Mouse (Mus musculus): Measurements from ENCODE around the gene Wnk1. TPM values are rescaled to one million over a fixed set of nuclear protein-coding genes. Genes with fewer than 3 reads are reported as not detected.
A peak's percentile ranks its signal among the peaks of the same experiment; 100 is the strongest.

The Wnk1 gene
- total RNA-seq, 4 experiments from 2014 or later, result 363 to 494 (median 444) TPM

- DNase-seq (ENCODE audit: low spot score), result no peak
These were observed 2.0 kb upstream of the Wnk1 start for GRCm38 (mm10) chr6:120040557-120040857.

DNA sequence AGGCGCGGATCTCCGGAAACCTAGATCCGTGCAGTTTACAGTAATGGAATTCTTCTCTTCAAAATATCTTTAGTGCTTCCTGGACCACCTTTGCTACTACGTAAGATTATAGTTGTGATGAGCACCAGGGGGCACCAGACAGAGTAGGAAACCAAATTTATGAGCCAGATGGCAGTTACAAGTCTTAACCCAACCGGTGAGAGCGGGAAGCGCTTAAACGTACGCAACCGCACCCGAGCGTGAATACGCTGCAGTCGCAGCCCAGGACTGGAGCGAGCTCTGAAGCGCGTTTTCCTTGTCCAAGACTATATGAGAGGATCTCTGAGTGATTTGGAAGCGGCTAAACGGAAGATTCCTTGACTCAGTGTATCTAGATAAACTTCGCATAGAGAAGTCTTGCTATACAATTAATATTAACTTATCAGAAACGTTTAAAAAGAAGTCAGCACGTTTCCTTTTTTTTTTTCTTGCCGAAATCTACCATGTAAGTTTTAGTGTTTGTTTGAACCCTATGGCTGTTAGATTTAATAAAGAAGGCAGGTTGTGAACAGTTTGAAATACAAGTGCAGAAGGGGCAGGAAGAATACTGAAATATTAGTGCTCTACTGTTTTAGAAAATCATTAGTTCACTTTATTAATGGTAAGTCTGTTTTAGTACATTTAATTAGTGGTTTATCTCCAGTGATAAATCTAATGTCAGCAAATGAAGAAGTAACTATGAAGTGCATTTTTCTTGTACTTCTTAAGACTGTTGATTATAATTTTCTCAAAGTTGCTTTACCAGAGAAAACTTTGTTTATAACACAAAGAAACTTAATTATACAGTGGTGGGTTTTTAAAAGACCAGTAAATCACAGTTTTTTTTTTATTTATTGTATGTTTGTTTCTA, 1.4 kb upstream of the Wnk1 start:
- DNase-seq (ENCODE audit: low spot score), result peak; percentile 88

DNA sequence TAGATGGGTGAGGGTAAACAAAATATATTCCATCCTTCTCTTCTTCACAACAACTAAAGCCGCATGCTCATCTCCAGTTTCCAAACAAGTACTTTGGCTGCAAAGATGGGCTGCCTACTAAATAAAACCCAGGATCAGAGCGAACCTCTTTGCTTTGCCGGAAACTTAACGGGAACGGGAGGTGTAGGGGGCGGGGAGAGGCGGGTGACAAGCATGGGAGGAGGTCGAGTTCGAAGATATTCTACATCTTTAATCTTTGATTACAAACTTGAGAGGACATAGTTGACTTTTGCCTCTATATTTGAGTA, 738 bp upstream of the Wnk1 start:
- DNase-seq (ENCODE audit: low spot score), result peak; percentile 62

DNA sequence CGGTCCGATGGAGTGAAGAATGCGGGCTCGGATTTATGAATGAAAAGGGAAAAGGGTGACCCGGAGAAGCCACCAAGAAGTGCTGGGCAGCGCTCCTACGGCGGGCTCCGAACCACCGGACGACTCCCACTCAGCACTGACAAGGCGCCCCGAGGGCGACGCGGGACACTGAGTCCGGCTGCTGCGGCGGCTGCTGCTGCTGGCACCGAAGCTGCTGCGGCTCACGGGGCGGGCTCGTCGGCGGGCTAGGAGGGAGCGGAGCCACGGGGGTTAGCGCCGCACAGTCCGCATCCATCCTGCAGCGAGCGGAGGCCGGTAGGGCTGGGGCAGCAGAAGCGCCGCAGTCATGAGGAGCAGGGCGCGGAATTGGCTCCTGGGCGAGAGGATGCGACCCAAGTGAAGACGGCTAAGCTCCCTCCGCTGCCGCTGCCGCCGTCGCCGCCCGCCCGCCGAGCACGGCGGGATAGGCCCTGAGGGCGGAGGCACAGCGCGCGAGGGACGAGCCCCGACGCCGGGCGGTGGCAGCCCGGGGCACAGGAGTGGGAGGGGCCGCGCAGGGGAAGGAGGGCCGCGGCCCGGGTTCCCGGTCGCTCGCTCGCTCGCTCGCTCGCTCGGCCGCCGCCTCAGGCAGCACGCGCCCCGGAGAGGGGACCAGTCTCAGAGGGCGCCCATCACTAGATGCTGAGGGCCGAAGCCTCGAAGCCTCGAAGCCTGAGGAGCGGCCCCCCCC, 671 bp downstream of the Wnk1 start:
- peak; percentile 49 for DNase-seq (ENCODE audit: low spot score)

DNA sequence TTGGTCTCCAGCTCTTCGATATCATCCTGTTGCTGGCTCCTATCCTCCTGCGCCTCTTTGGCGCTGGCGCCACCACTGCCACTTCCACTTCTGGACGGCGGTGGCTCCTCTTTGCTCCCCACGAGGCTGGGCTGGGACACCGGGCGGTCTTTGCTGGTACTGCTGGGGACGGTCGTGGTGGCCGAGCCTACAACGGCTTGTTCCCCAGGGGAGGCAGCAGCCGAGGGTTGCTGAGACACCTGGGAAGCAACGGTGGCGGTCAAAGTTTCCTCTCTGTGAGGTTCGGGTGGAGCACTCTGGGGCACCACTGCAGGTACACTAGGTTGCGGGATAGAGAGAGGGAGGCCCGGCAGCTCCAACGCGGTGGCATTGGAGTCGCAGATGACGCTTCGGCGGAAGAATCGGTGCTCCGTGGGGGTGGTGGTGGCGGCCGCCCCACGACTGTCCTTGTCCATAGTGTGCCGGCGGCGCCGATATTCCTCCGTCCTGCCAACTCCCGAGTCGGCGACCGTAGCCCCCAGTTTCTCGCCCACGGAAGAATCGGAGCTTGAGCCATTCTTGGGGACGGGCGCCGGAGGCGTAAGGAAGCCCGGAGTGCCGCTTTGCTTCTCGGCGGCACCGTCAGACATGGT, 1.4 kb downstream of the Wnk1 start:
- peak; percentile 47 for DNase-seq (ENCODE audit: low spot score)

GRCm38 (mm10) chr6:120024577-120024976, 13.9 kb downstream of the Wnk1 start:
- no peak for DNase-seq (ENCODE audit: low spot score)

DNA sequence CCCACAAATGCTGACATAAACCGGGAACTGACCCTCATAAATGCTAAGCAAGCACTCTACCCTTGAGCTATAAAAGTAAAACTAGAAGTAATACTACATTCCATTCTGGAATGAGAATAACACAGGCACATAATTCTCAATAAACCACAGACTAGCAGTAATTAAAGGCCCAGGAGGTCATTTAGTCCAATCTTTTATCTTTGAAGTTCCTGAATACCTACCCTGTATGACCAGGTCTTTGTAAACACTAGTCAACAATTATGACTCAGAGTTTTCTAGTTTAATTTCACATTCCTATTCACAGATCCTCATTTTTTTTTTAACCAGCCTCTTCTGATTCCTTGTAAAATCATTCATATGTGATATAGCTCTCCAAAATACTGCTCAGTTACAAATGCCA, 14.7 kb downstream of the Wnk1 start:
- DNase-seq (ENCODE audit: low spot score), result no peak

- no peak for DNase-seq (ENCODE audit: low spot score)
These were observed 16.4 kb downstream of the Wnk1 start for GRCm38 (mm10) chr6:120022042-120022441.

DNA sequence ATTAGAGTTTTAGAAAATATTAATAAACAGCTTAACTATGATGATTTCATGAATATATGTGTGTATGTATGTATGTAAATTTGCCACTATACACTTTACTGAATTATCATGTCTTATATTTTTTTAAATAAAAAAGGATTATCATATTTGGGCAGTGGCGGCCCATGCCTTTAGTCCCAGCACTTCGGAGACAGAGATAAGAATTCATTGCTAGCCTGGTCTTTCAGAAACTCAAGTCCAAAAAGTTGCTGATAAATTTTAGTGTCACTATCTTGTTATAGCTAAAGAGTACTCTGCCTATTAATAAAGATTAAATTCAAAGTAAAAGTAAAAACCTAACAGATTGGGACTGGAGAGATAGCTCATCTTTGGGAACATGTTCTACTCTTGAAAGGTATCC, 18.8 kb downstream of the Wnk1 start:
- no peak for DNase-seq (ENCODE audit: low spot score)

DNA sequence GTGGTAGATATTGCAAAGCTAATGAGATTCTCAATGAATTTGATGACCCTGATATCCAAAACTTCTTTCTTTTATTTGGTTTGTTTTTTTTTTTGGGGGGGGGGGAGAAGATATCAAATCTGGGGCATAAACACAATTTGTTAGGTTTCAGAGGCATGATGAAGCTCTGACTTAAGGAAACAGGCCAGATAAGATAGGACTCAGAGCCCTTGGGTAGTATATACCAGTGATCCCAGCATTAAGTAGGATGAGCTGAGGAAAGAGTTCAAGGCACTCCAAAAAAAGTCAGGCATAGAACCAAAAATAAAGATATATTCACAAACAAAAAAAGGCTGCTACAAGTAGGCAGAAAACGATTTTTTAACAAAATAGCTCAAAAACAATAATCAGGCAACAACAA, 25.3 kb downstream of the Wnk1 start:
- DNase-seq (ENCODE audit: low spot score), result no peak

GRCm38 (mm10) chr6:120011440-120011839, 27.0 kb downstream of the Wnk1 start:
- no peak for DNase-seq (ENCODE audit: low spot score)

DNA sequence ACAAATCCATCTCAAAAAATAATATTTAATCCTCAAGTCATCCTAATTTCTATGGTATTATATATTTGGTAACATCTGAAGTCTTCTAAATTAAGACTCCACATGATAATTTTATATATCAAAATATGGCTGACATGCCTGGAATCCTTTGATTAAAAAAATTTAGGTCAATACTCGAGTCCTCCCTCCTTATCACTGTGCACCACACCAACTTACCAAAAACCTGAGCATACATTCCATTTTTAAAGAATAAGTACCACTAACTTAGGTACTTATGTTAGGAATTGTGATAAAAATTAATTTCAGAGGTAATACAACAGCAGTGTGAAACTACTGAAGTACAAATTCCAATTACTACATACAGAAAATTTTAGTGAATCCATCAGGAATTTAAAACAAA, 27.5 kb downstream of the Wnk1 start:
- DNase-seq (ENCODE audit: low spot score), result no peak

GRCm38 (mm10) chr6:120010535-120010934, 27.9 kb downstream of the Wnk1 start:
- no peak for DNase-seq (ENCODE audit: low spot score)

DNA sequence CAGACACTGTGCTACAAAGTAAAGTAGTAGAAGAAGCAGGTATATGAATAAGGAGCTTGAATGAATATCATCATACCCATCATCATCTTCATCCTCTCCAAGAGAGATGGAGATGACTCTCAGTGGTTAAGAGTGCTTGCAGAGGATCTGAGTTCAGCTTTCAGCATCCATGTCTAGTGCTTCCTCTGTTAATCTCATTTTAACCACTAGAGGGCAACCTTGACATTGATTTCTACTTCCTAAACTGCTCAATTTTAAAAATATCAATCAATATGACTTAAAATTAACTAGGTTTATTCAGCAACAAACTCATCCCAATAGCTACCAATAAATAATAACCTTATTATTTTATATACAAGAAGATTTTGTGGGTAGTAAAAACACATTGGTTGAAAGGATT, 36.8 kb downstream of the Wnk1 start:
- DNase-seq (ENCODE audit: low spot score), result peak; percentile 72

DNA sequence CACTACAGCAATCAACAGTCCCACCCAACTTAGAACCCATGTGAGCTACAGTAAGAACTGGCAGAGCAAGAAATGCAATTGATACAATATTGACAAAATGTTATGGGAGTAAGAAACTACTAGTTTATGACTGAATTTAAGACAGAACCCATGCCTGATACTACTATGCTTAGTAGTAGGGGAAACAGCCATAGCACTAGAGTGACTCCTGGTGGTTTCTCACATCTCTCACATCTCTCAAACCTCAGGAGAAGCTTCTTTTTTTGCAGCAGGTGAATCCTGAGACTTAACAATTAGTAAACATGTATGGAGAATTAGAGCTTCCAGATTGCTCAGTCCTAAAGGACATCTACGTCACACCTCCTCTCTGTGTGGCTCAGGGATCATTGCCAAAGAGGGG, 42.0 kb downstream of the Wnk1 start:
- DNase-seq (ENCODE audit: low spot score), result no peak

DNA sequence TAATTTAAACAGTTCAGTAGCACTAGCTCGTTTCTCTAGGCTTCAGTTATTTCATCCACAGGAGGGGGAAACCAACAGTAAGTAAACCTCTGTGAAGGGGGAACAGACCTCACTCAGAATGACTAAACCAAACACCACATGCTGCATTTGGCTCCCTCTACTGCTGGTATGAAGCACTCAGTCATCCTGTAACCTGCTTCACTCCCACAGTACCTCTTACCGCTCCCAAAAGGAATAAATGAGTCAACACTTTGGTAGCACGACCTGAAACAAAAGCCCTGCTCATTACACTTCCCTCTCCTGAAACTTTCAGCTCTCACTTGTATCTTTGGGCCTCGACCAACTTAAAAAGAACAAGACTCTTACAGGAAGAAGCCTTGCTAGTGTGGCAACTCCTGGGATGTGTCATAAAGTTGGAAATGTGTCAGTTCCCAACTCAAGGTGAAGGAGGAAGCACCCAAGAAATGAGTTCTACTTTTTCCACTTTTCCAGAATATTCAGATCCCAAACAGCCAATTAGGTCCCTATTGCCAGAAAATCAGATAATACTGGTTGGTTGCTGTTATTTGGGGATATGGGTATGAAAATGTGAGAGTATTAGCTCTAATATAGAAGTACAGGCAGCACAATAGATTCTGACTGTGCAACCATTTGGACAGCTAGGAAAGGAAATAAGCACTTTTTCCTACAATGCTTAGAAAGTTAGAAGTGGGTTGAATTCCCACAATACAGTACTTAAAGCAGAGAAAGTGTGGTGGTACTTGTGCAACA, 114.1 kb downstream of the Wnk1 start:
- DNase-seq (ENCODE audit: low spot score), result no peak

- DNase-seq (ENCODE audit: low spot score), result no peak
These were observed 115.9 kb downstream of the Wnk1 start for GRCm38 (mm10) chr6:119922544-119922943.

DNA sequence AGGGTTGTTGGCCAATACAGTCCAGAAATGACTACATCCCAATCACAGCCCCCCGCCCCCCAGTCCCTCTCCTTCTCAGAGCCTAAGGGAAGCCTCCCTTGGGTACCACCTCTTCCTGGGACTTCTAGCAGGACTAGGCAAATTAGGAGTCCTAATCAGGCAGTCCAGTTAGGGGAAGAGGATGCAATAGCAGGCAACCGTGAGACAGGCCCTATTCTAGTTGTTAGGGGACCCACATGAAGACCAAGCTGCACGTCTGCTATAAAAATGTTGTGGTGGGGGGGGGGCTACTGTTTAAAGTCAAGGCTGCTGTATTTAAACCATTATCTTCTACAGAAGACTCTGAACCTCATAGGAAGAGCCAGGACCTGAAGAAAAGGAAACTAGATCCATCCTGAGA, 116.3 kb downstream of the Wnk1 start:
- no peak for DNase-seq (ENCODE audit: low spot score)

DNA sequence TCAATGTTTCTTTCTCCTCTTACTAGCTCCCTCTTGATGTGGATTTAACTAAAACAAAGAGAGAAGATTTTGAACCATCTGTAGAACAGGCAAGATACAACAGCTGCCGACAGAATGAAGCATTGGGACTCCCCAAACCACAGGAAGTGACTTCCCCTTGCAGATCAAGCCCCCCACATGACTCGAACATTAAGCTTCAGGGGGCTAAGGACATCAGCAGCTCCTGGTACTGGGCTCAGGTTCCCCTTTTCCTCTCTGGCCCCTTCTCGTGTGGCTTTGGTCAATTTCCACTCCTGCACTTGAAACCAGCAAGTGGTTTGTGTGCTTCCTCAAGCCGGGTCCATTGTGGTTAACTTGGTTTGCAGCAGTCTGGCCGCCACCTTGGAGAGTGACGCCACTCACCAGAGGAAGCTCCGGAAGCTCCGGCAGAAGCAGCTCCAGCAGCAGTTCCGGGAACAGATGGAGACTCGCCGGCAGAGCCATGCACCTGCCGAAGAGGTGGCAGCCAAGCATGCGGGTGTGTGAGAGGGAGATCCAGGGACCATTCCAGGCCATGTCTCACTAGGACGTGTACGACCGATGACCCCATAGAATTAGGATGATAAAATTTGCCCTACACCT, 119.8 kb downstream of the Wnk1 start:
- DNase-seq (ENCODE audit: low spot score), result peak; percentile 12

DNA sequence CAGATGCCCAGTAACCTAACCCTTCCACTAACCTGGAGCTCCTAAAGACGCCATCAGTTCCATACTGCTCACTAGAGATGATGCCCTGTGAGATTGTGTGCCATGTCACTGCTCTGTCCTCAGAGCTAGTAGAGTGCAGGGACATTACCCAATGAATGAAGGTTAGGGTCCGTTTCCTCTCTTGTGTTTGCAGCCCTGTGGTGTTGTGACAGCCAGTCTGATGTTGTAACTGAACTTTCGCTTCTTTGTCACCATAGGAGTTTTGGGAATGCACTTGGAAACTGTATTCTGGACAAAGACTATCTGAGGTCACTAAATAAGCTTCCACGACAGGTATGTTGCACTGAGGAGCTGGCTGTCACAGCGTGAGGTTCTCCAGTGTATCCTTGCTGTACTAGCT, 122.8 kb downstream of the Wnk1 start:
- no peak for DNase-seq (ENCODE audit: low spot score)

- DNase-seq (ENCODE audit: low spot score), result no peak
These were observed 126.4 kb downstream of the Wnk1 start for GRCm38 (mm10) chr6:119912046-119912445.

GRCm38 (mm10) chr6:119905461-119905860, 133.0 kb downstream of the Wnk1 start:
- no peak for DNase-seq (ENCODE audit: low spot score)

All from heart, adult 8-10 months (tissue).